Mouse (Mus musculus) kidney, embryonic 16.5 days (tissue): ENCODE data around the gene Phb. TPM values are rescaled to one million over a fixed set of nuclear protein-coding genes. Genes with fewer than 3 reads are reported as not detected.

Experiments
- polyA plus RNA-seq: library from polyadenylated mRNA; unstranded; fragments of >200 nt; fragmentation: Nextera tagmentation; extraction: Ambion mirVana; gene quantifications from 2 replicates; pipeline ENCODE4 v1.2.1, GENCODE M21; 2015

Gene Phb
- polyA plus RNA-seq, 1 experiment from 2014 or later, result 288 TPM

Other genes starting within 250 kb of the Phb start
- gene Nxph3, start 152.4 kb upstream of the Phb start, polyA plus RNA-seq, result 0.36 and 0.62 TPM in 2 replicates
- 29.7 and 29.9 TPM in 2 replicates for gene Ngfr, start 79.2 kb upstream of the Phb start, polyA plus RNA-seq
- 22.6 and 24.0 TPM in 2 replicates for gene Zfp652, start 45.7 kb downstream of the Phb start, polyA plus RNA-seq
- gene B130006D01Rik, start 56.6 kb downstream of the Phb start, polyA plus RNA-seq, result 1.1 and 1.8 TPM in 2 replicates
- not detected in 2 replicates for gene Phospho1, start 157.5 kb downstream of the Phb start, polyA plus RNA-seq
- 21.0 and 24.2 TPM in 2 replicates for gene Gngt2, start 170.3 kb downstream of the Phb start, polyA plus RNA-seq
- 11.7 and 14.1 TPM in 2 replicates for gene Abi3, start 175.5 kb downstream of the Phb start, polyA plus RNA-seq
- 1.4 and 1.9 TPM in 2 replicates for gene B4galnt2, start 247.9 kb downstream of the Phb start, polyA plus RNA-seq